Mouse (Mus musculus): ENCODE measurements around the gene Zfp786. TPM values are rescaled to one million over a fixed set of nuclear protein-coding genes. Genes with fewer than 3 reads are reported as not detected.
A peak's percentile ranks its signal among the peaks of the same experiment; 100 is the strongest.

Gene Zfp786
- polyA plus RNA-seq, 1 experiment from 2014 or later: 7.9 TPM

GRCm38 (mm10) chr6:47819626-47820325 is 10.9 kb downstream of the Zfp786 start:
- H3K27ac ChIP-seq: no peak overlapping the region
- H3K4me2 ChIP-seq (replicated peaks): no peak overlapping the region
- H3K27me3 ChIP-seq: no peaks in the 10 kb centered on the region
- no peak for ATAC-seq (ENCODE audit: insufficient number of reproducible peaks, insufficient read depth, low FRiP score, low TSS enrichment)
- no peaks in the 10 kb centered on the region for H3K4me1 ChIP-seq
- H3K4me3 ChIP-seq: no peak overlapping the region
- no peak overlapping the region for H3K9ac ChIP-seq
- H3K36me3 ChIP-seq: peaks cover 56% of the 10 kb centered on the region
- 92% methylated on average over 23 of the region's 23 CpGs for WGBS
- H3K9me3 ChIP-seq: no peaks in the 10 kb centered on the region

GRCm38 (mm10) chr6:47818721-47819120 is 11.9 kb downstream of the Zfp786 start:
- H3K36me3 ChIP-seq: peaks cover 46% of the 10 kb centered on the region
- H3K9me3 ChIP-seq: no peaks in the 10 kb centered on the region
- WGBS: 96% methylated on average over 8 of the region's 8 CpGs
- no peak for ATAC-seq (ENCODE audit: insufficient number of reproducible peaks, insufficient read depth, low FRiP score, low TSS enrichment)
- no peak overlapping the region for H3K27ac ChIP-seq
- H3K27me3 ChIP-seq: no peaks in the 10 kb centered on the region
- H3K9ac ChIP-seq: no peak overlapping the region
- H3K4me1 ChIP-seq: no peaks in the 10 kb centered on the region
- H3K4me3 ChIP-seq: no peak overlapping the region
- H3K4me2 ChIP-seq (replicated peaks): no peak overlapping the region

- WGBS: 90% methylated on average over 1 of the region's 1 CpGs
- no peak overlapping the region for H3K27ac ChIP-seq
- no peak for ATAC-seq (ENCODE audit: insufficient number of reproducible peaks, insufficient read depth, low FRiP score, low TSS enrichment)
- H3K4me2 ChIP-seq (replicated peaks): no peak overlapping the region
- H3K4me1 ChIP-seq: peaks cover 7% of the 10 kb centered on the region
- H3K4me3 ChIP-seq: no peak overlapping the region
- H3K36me3 ChIP-seq: peaks cover 25% of the 10 kb centered on the region
- H3K9me3 ChIP-seq: no peaks in the 10 kb centered on the region
- H3K9ac ChIP-seq: no peak overlapping the region
- H3K27me3 ChIP-seq: no peaks in the 10 kb centered on the region
Measured at GRCm38 (mm10) chr6:47816151-47816550, 14.5 kb downstream of the Zfp786 start.

- Histone ChIP-seq H3K4me3 (peak within 1 kb of the TSS; percentile 81), H3K4me1 (peaks cover 26% of the 10 kb centered on the region), H3K9me3 (no peaks in the 10 kb centered on the region), H3K36me3 (0 out of 2 replicates have a peak, but pooled peaks cover 4% of the 10 kb centered on the region), H3K9ac (peak within 1 kb of the TSS; percentile 89), H3K4me2 (replicated peaks) (peak within 1 kb of the TSS; percentile 66), H3K27me3 (no peaks in the 10 kb centered on the region), H3K27ac (peak within 1 kb of the TSS; percentile 97)
- WGBS: under 1% methylated on average over 44 of the region's 44 CpGs
- peak; percentile 99 for ATAC-seq (ENCODE audit: insufficient number of reproducible peaks, insufficient read depth, low FRiP score, low TSS enrichment)
Measured at GRCm38 (mm10) chr6:47813257-47813878, 17.3 kb downstream of the Zfp786 start, which contains the start of gene Pdia4. TSS of gene Pdia4 (minus strand) at chr6:47813430.

GRCm38 (mm10) chr6:47812271-47812915 is 18.3 kb downstream of the Zfp786 start:
- H3K4me2 ChIP-seq (replicated peaks): peak overlapping the region; percentile 66
- peak overlapping the region; percentile 89 for H3K9ac ChIP-seq
- ATAC-seq (ENCODE audit: insufficient number of reproducible peaks, insufficient read depth, low FRiP score, low TSS enrichment): no peak
- WGBS: 1% methylated on average over 17 of the region's 17 CpGs
- H3K36me3 ChIP-seq: 0 out of 2 replicates have a peak, but pooled peaks cover 2% of the 10 kb centered on the region
- no peaks in the 10 kb centered on the region for H3K9me3 ChIP-seq
- peaks cover 26% of the 10 kb centered on the region for H3K4me1 ChIP-seq
- no peaks in the 10 kb centered on the region for H3K27me3 ChIP-seq
- H3K27ac ChIP-seq: peak overlapping the region; percentile 97
- H3K4me3 ChIP-seq: peak overlapping the region; percentile 81

GRCm38 (mm10) chr6:47811324-47811723 is 19.3 kb downstream of the Zfp786 start:
- H3K4me3 ChIP-seq: peak overlapping the region; percentile 81
- WGBS: 61% methylated on average over 5 of the region's 5 CpGs
- ATAC-seq (ENCODE audit: insufficient number of reproducible peaks, insufficient read depth, low FRiP score, low TSS enrichment): no peak
- H3K27me3 ChIP-seq: no peaks in the 10 kb centered on the region
- no peaks in the 10 kb centered on the region for H3K9me3 ChIP-seq
- peak overlapping the region; percentile 89 for H3K9ac ChIP-seq
- no peak overlapping the region for H3K27ac ChIP-seq
- H3K4me2 ChIP-seq (replicated peaks): peak overlapping the region; percentile 66
- H3K36me3 ChIP-seq: peaks cover 7% of the 10 kb centered on the region
- peaks cover 26% of the 10 kb centered on the region for H3K4me1 ChIP-seq

GRCm38 (mm10) chr6:47810181-47810580 is 20.5 kb downstream of the Zfp786 start:
- H3K27ac ChIP-seq: no peak overlapping the region
- H3K4me1 ChIP-seq: peaks cover 26% of the 10 kb centered on the region
- peak overlapping the region; percentile 35; the same call in 1 of the 2 replicates for H3K4me2 ChIP-seq (replicated peaks)
- H3K9me3 ChIP-seq: no peaks in the 10 kb centered on the region
- no peak overlapping the region for H3K9ac ChIP-seq
- ATAC-seq (ENCODE audit: insufficient number of reproducible peaks, insufficient read depth, low FRiP score, low TSS enrichment): no peak
- 68% methylated on average over 2 of the region's 2 CpGs for WGBS
- peaks cover 18% of the 10 kb centered on the region for H3K36me3 ChIP-seq
- H3K4me3 ChIP-seq: peak overlapping the region; percentile 4; the same call in 1 of the 2 replicates
- H3K27me3 ChIP-seq: no peaks in the 10 kb centered on the region

GRCm38 (mm10) chr6:47809053-47809452 is 21.6 kb downstream of the Zfp786 start:
- Histone ChIP-seq H3K9ac (no peak overlapping the region), H3K4me1 (peaks cover 26% of the 10 kb centered on the region), H3K9me3 (no peaks in the 10 kb centered on the region), H3K27me3 (no peaks in the 10 kb centered on the region), H3K4me3 (no peak overlapping the region), H3K36me3 (peaks cover 29% of the 10 kb centered on the region), H3K4me2 (replicated peaks) (no peak overlapping the region), H3K27ac (no peak overlapping the region)
- 69% methylated on average over 4 of the region's 4 CpGs for WGBS
- no peak for ATAC-seq (ENCODE audit: insufficient number of reproducible peaks, insufficient read depth, low FRiP score, low TSS enrichment)

GRCm38 (mm10) chr6:47808545-47808944 is 22.1 kb downstream of the Zfp786 start:
- ATAC-seq (ENCODE audit: insufficient number of reproducible peaks, insufficient read depth, low FRiP score, low TSS enrichment): no peak
- Histone ChIP-seq H3K27ac (no peak overlapping the region), H3K4me2 (replicated peaks) (no peak overlapping the region), H3K36me3 (peaks cover 35% of the 10 kb centered on the region), H3K4me1 (peaks cover 26% of the 10 kb centered on the region), H3K4me3 (no peak overlapping the region), H3K9me3 (no peaks in the 10 kb centered on the region), H3K27me3 (no peaks in the 10 kb centered on the region), H3K9ac (no peak overlapping the region)
- 90% methylated on average over 5 of the region's 5 CpGs for WGBS

- 90% methylated on average over 2 of the region's 2 CpGs for WGBS
- Histone ChIP-seq H3K4me3 (no peak overlapping the region), H3K9me3 (no peaks in the 10 kb centered on the region), H3K27me3 (no peaks in the 10 kb centered on the region), H3K4me2 (replicated peaks) (no peak overlapping the region), H3K27ac (no peak overlapping the region), H3K36me3 (peaks cover 46% of the 10 kb centered on the region), H3K9ac (no peak overlapping the region), H3K4me1 (peaks cover 26% of the 10 kb centered on the region)
- no peak for ATAC-seq (ENCODE audit: insufficient number of reproducible peaks, insufficient read depth, low FRiP score, low TSS enrichment)
Measured at GRCm38 (mm10) chr6:47807419-47807818, 23.2 kb downstream of the Zfp786 start.

- Histone ChIP-seq H3K4me1 (peaks cover 15% of the 10 kb centered on the region), H3K4me2 (replicated peaks) (no peak overlapping the region), H3K9me3 (no peaks in the 10 kb centered on the region), H3K36me3 (peaks cover 65% of the 10 kb centered on the region), H3K27ac (no peak overlapping the region), H3K9ac (no peak overlapping the region), H3K4me3 (no peak overlapping the region), H3K27me3 (no peaks in the 10 kb centered on the region)
- 78% methylated on average over 2 of the region's 2 CpGs for WGBS
- no peak for ATAC-seq (ENCODE audit: insufficient number of reproducible peaks, insufficient read depth, low FRiP score, low TSS enrichment)
Measured at GRCm38 (mm10) chr6:47805520-47805919, 25.1 kb downstream of the Zfp786 start.

- Histone ChIP-seq H3K36me3 (peaks cover 95% of the 10 kb centered on the region), H3K9me3 (no peaks in the 10 kb centered on the region), H3K9ac (no peak overlapping the region), H3K4me1 (no peaks in the 10 kb centered on the region), H3K4me2 (replicated peaks) (no peak overlapping the region), H3K27me3 (no peaks in the 10 kb centered on the region), H3K4me3 (no peak overlapping the region), H3K27ac (no peak overlapping the region)
- no peak for ATAC-seq (ENCODE audit: insufficient number of reproducible peaks, insufficient read depth, low FRiP score, low TSS enrichment)
- WGBS: 58% methylated on average over 6 of the region's 6 CpGs
Measured at GRCm38 (mm10) chr6:47799079-47799478, 31.6 kb downstream of the Zfp786 start.
